ENCODE assay signal across 28 mouse cellular contexts in the genomic region with DNA sequence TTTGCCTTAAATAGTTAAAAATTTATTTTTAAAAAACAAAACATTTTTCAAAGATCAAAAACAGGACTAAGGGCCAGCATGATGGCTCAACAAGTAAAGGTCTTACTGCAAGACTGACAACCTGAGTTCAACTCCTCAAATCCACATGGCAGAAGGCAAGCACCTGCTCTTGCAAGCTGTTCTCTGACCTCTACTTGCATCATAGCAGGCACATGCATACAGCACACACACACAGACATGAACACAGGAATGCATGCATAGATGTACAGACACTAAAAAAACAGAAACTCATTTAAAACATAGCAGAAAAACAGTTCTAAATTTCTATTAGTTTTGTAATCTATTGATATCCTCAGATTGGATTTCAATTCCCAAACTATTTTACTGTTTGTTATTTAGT.
"Had no signal": no experiment of that assay in that cellular context is flagged by ENCODE, and none has a peak within 500 bp of the region (broad histone marks: within the 10 kb centered on the region; RNA-seq: fewer than 3 reads in every experiment).

No protein-coding gene starts in this region.

- H3K9ac ChIP-seq: embryonic facial prominence, embryonic 12.5 days; embryonic facial prominence, embryonic 13.5 days; embryonic facial prominence, embryonic 15.5 days; forebrain, embryonic 12.5 days; forebrain, embryonic 13.5 days; forebrain, embryonic 15.5 days; forebrain, postnatal 0 days had no signal

- H3K4me3 ChIP-seq: embryonic facial prominence, embryonic 10.5 days; embryonic facial prominence, embryonic 12.5 days; embryonic facial prominence, embryonic 13.5 days; embryonic facial prominence, embryonic 15.5 days; erythroblast, embryonic 14.5 days; forebrain, embryonic 10.5 days; forebrain, embryonic 12.5 days; forebrain, embryonic 13.5 days; forebrain, embryonic 15.5 days; gastrocnemius, adult 2 months; heart, adult 2 months had no signal

- H3K4me2 ChIP-seq: embryonic facial prominence, embryonic 12.5 days; embryonic facial prominence, embryonic 13.5 days; embryonic facial prominence, embryonic 15.5 days; forebrain, embryonic 12.5 days; forebrain, embryonic 13.5 days; forebrain, embryonic 15.5 days had no signal

- ATAC-seq: forebrain, embryonic 13.5 days; forebrain, embryonic 14.5 days; forebrain, embryonic 15.5 days; forebrain, embryonic 16.5 days; forebrain, postnatal 0 days had no signal

- H3K27me3 ChIP-seq: embryonic facial prominence, embryonic 12.5 days; embryonic facial prominence, embryonic 13.5 days; embryonic facial prominence, embryonic 15.5 days; forebrain, embryonic 12.5 days; forebrain, embryonic 13.5 days; forebrain, embryonic 15.5 days had no signal

- DNase-seq: cerebellum, adult 2 months; cerebellum, adult 8-10 months; cerebellum, adult 9-11 months; cerebellum, postnatal 10 days; cerebellum, postnatal 14 days; cerebellum, postnatal 25 days; cerebellum, postnatal 36 days; embryo, embryonic 11 days; forebrain, postnatal 0 days; gastrocnemius, adult 2 months; gastrocnemius, postnatal 10 days; gastrocnemius, postnatal 14 days; gastrocnemius, postnatal 25 days; gastrocnemius, postnatal 36 days; heart, adult 11 months; heart, adult 18-20 months; heart, adult 2 months had no signal

- H3K9me3 ChIP-seq: embryonic facial prominence, embryonic 10.5 days; embryonic facial prominence, embryonic 12.5 days; embryonic facial prominence, embryonic 13.5 days; embryonic facial prominence, embryonic 15.5 days; forebrain, embryonic 10.5 days; forebrain, embryonic 12.5 days; forebrain, embryonic 13.5 days; forebrain, embryonic 15.5 days had no signal

- H3K4me1 ChIP-seq: embryonic facial prominence, embryonic 10.5 days; embryonic facial prominence, embryonic 12.5 days; embryonic facial prominence, embryonic 13.5 days; embryonic facial prominence, embryonic 15.5 days; forebrain, embryonic 10.5 days; forebrain, embryonic 12.5 days; forebrain, embryonic 13.5 days; forebrain, embryonic 15.5 days had no signal

- H3K36me3 ChIP-seq: embryonic facial prominence, embryonic 10.5 days; embryonic facial prominence, embryonic 12.5 days; embryonic facial prominence, embryonic 13.5 days; embryonic facial prominence, embryonic 15.5 days; forebrain, embryonic 10.5 days; forebrain, embryonic 12.5 days; forebrain, embryonic 15.5 days had no signal

- H3K27ac ChIP-seq: embryonic facial prominence, embryonic 10.5 days; embryonic facial prominence, embryonic 12.5 days; embryonic facial prominence, embryonic 13.5 days; embryonic facial prominence, embryonic 15.5 days; forebrain, embryonic 10.5 days; forebrain, embryonic 12.5 days; forebrain, embryonic 13.5 days; forebrain, embryonic 15.5 days; gastrocnemius, adult 2 months; heart, adult 2 months had no signal
